Mouse (Mus musculus): ENCODE measurements around the gene Mpped1. TPM values are rescaled to one million over a fixed set of nuclear protein-coding genes. Genes with fewer than 3 reads are reported as not detected.
A peak's percentile ranks its signal among the peaks of the same experiment; 100 is the strongest.

Gene Mpped1
- total and polyA plus RNA-seq, 2 experiments from 2014 or later = 18.1 to 48.0 TPM

- WGBS = 23% methylated on average over 9 of the region's 9 CpGs
- ATAC-seq (ENCODE audit: low FRiP score) (no peak), DNase-seq (ENCODE audit: low spot score) (peak; percentile 66)
- Histone ChIP-seq H3K4me2 (ENCODE audit: low read depth, low read length, poor library complexity, severe bottlenecking) (no peak overlapping the region), H3K36me3 (ENCODE audit: insufficient read depth, low read length) (no peaks in the 10 kb centered on the region), H3K27ac (ENCODE audit: low read depth, low read length) (no peak overlapping the region), H3K4me1 (ENCODE audit: insufficient read depth, low read length) (no peaks in the 10 kb centered on the region), H3K9ac (replicated peaks; ENCODE audit: low read length, poor library complexity, severe bottlenecking) (no peak overlapping the region), H3K9me3 (ENCODE audit: low read length) (no peaks in the 10 kb centered on the region), H3K4me3 (ENCODE audit: low read depth, low read length) (no peak overlapping the region), H3K27me3 (ENCODE audit: insufficient read depth, low read length) (no peaks in the 10 kb centered on the region; the same call in 1 of the 2 replicates)
- peak; percentile 87 for TF ChIP-seq CTCF (IDR thresholded peaks at IDR 0.05)
Measured at GRCm38 (mm10) chr15:83756742-83757141, 22.5 kb upstream of the Mpped1 start.

GRCm38 (mm10) chr15:83758958-83759357 is 20.3 kb upstream of the Mpped1 start:
- Histone ChIP-seq H3K9ac (replicated peaks; ENCODE audit: low read length, poor library complexity, severe bottlenecking) (no peak overlapping the region), H3K9me3 (ENCODE audit: low read length) (no peaks in the 10 kb centered on the region), H3K27me3 (ENCODE audit: insufficient read depth, low read length) (no peaks in the 10 kb centered on the region; the same call in 1 of the 2 replicates), H3K27ac (ENCODE audit: low read depth, low read length) (no peak overlapping the region), H3K36me3 (ENCODE audit: insufficient read depth, low read length) (no peaks in the 10 kb centered on the region), H3K4me1 (ENCODE audit: insufficient read depth, low read length) (no peaks in the 10 kb centered on the region), H3K4me3 (ENCODE audit: low read depth, low read length) (no peak overlapping the region), H3K4me2 (ENCODE audit: low read depth, low read length, poor library complexity, severe bottlenecking) (no peak overlapping the region)
- DNase-seq (ENCODE audit: low spot score) (no peak), ATAC-seq (ENCODE audit: low FRiP score) (no peak)
- WGBS = 13% methylated on average over 4 of the region's 4 CpGs
- peak; percentile 84 for TF ChIP-seq CTCF (IDR thresholded peaks at IDR 0.05)

GRCm38 (mm10) chr15:83760683-83761082 is 18.6 kb upstream of the Mpped1 start:
- WGBS = 7% methylated on average over 10 of the region's 10 CpGs
- H3K9ac ChIP-seq (replicated peaks; ENCODE audit: low read length, poor library complexity, severe bottlenecking) = no peak overlapping the region
- H3K27me3 ChIP-seq (ENCODE audit: insufficient read depth, low read length) = no peaks in the 10 kb centered on the region; the same call in 1 of the 2 replicates
- no peaks in the 10 kb centered on the region for H3K4me1 ChIP-seq (ENCODE audit: insufficient read depth, low read length)
- no peaks in the 10 kb centered on the region for H3K36me3 ChIP-seq (ENCODE audit: insufficient read depth, low read length)
- ATAC-seq (ENCODE audit: low FRiP score) (0 out of 2 replicates have a peak, but pooled peaks have one; percentile 12), DNase-seq (ENCODE audit: low spot score) (peak; percentile 70)
- peak; percentile 92 for TF ChIP-seq CTCF (IDR thresholded peaks at IDR 0.05)
- H3K9me3 ChIP-seq (ENCODE audit: low read length) = no peaks in the 10 kb centered on the region
- H3K4me2 ChIP-seq (ENCODE audit: low read depth, low read length, poor library complexity, severe bottlenecking) = no peak overlapping the region
- no peak overlapping the region for H3K4me3 ChIP-seq (ENCODE audit: low read depth, low read length)
- no peak overlapping the region for H3K27ac ChIP-seq (ENCODE audit: low read depth, low read length)

GRCm38 (mm10) chr15:83761512-83761911 is 17.8 kb upstream of the Mpped1 start:
- 85% methylated on average over 13 of the region's 13 CpGs for WGBS
- no peak for TF ChIP-seq CTCF (IDR thresholded peaks at IDR 0.05)
- ATAC-seq (ENCODE audit: low FRiP score) (no peak), DNase-seq (ENCODE audit: low spot score) (no peak)
- Histone ChIP-seq H3K4me1 (ENCODE audit: insufficient read depth, low read length) (no peaks in the 10 kb centered on the region), H3K9me3 (ENCODE audit: low read length) (no peaks in the 10 kb centered on the region), H3K36me3 (ENCODE audit: insufficient read depth, low read length) (no peaks in the 10 kb centered on the region), H3K27ac (ENCODE audit: low read depth, low read length) (no peak overlapping the region), H3K9ac (replicated peaks; ENCODE audit: low read length, poor library complexity, severe bottlenecking) (no peak overlapping the region), H3K27me3 (ENCODE audit: insufficient read depth, low read length) (no peaks in the 10 kb centered on the region), H3K4me3 (ENCODE audit: low read depth, low read length) (no peak overlapping the region), H3K4me2 (ENCODE audit: low read depth, low read length, poor library complexity, severe bottlenecking) (no peak overlapping the region)

GRCm38 (mm10) chr15:83765388-83766029 is 13.8 kb upstream of the Mpped1 start:
- ATAC-seq (ENCODE audit: low FRiP score) (no peak), DNase-seq (ENCODE audit: low spot score) (no peak)
- H3K27ac ChIP-seq (ENCODE audit: low read depth, low read length) = no peak overlapping the region
- 37% methylated on average over 4 of the region's 6 CpGs for WGBS
- no peak overlapping the region for H3K4me2 ChIP-seq (ENCODE audit: low read depth, low read length, poor library complexity, severe bottlenecking)
- 0 out of 2 replicates have a peak, but pooled peaks cover 3% of the 10 kb centered on the region for H3K27me3 ChIP-seq (ENCODE audit: insufficient read depth, low read length)
- H3K9me3 ChIP-seq (ENCODE audit: low read length) = no peaks in the 10 kb centered on the region
- no peak for TF ChIP-seq CTCF (IDR thresholded peaks at IDR 0.05)
- no peaks in the 10 kb centered on the region for H3K36me3 ChIP-seq (ENCODE audit: insufficient read depth, low read length)
- no peaks in the 10 kb centered on the region for H3K4me1 ChIP-seq (ENCODE audit: insufficient read depth, low read length)
- no peak overlapping the region for H3K4me3 ChIP-seq (ENCODE audit: low read depth, low read length)
- H3K9ac ChIP-seq (replicated peaks; ENCODE audit: low read length, poor library complexity, severe bottlenecking) = no peak overlapping the region

- no peak for TF ChIP-seq CTCF (IDR thresholded peaks at IDR 0.05)
- Histone ChIP-seq H3K4me2 (ENCODE audit: low read depth, low read length, poor library complexity, severe bottlenecking) (no peak overlapping the region), H3K9me3 (ENCODE audit: low read length) (no peaks in the 10 kb centered on the region), H3K4me3 (ENCODE audit: low read depth, low read length) (no peak overlapping the region), H3K27me3 (ENCODE audit: insufficient read depth, low read length) (0 out of 2 replicates have a peak, but pooled peaks cover 3% of the 10 kb centered on the region), H3K9ac (replicated peaks; ENCODE audit: low read length, poor library complexity, severe bottlenecking) (no peak overlapping the region), H3K27ac (ENCODE audit: low read depth, low read length) (no peak overlapping the region), H3K4me1 (ENCODE audit: insufficient read depth, low read length) (no peaks in the 10 kb centered on the region), H3K36me3 (ENCODE audit: insufficient read depth, low read length) (no peaks in the 10 kb centered on the region)
- ATAC-seq (ENCODE audit: low FRiP score) (no peak), DNase-seq (ENCODE audit: low spot score) (peak; percentile 81)
- WGBS = 69% methylated on average over 8 of the region's 8 CpGs
Measured at GRCm38 (mm10) chr15:83771346-83772053, 7.8 kb upstream of the Mpped1 start.

Measured in midbrain, postnatal 0 days (tissue).